Mouse (Mus musculus): ENCODE measurements at regions not wholly inside any gene's neighbourhood (a gene's known extent, or its start where the extent isn't known, plus 50 kb on each side); places are given as distances from the start of the nearest gene placed in this dataset.
"Not testable (repeated sequence)": the region's sequence is repeated elsewhere in the genome, so short reads cannot be mapped to it uniquely, and the experiment has no call there.

GRCm38 (mm10) chr15:8831720-8832620 lies 121.4 kb upstream of the Slc1a3 start:
- no peak for DNase-seq

GRCm38 (mm10) chr15:8824861-8825260 lies 114.3 kb upstream of the Slc1a3 start:
- no peak for DNase-seq

GRCm38 (mm10) chr15:8822795-8823194 lies 112.2 kb upstream of the Slc1a3 start:
- DNase-seq, result not testable (repeated sequence)

GRCm38 (mm10) chr15:8817542-8817941 lies 107.0 kb upstream of the Slc1a3 start:
- DNase-seq, result no peak

GRCm38 (mm10) chr15:8816501-8817368 lies 106.2 kb upstream of the Slc1a3 start:
- no peak for DNase-seq

GRCm38 (mm10) chr15:8815958-8816357 lies 105.4 kb upstream of the Slc1a3 start:
- DNase-seq, result no peak

GRCm38 (mm10) chr15:8815277-8815676 lies 104.7 kb upstream of the Slc1a3 start:
- no peak for DNase-seq

GRCm38 (mm10) chr15:8806354-8806753 lies 95.8 kb upstream of the Slc1a3 start:
- peak; percentile 3 for DNase-seq

GRCm38 (mm10) chr15:8805565-8805964 lies 95.0 kb upstream of the Slc1a3 start:
- DNase-seq, result not testable (repeated sequence)

GRCm38 (mm10) chr15:8802058-8802457 lies 91.5 kb upstream of the Slc1a3 start:
- DNase-seq, result no peak

GRCm38 (mm10) chr15:8797015-8797414 lies 86.5 kb upstream of the Slc1a3 start:
- no peak for DNase-seq

GRCm38 (mm10) chr15:8792106-8792505 lies 81.5 kb upstream of the Slc1a3 start:
- DNase-seq, result no peak

- peak; percentile 20 for DNase-seq
These were observed 79.4 kb upstream of the Slc1a3 start for GRCm38 (mm10) chr15:8789924-8790323.

GRCm38 (mm10) chr15:8789000-8789399 lies 78.4 kb upstream of the Slc1a3 start:
- DNase-seq, result no peak

- no peak for DNase-seq
These were observed 75.0 kb upstream of the Slc1a3 start for GRCm38 (mm10) chr15:8785537-8785936.

GRCm38 (mm10) chr15:8783567-8783966 lies 73.0 kb upstream of the Slc1a3 start:
- no peak for DNase-seq

GRCm38 (mm10) chr15:8783036-8783435 lies 72.5 kb upstream of the Slc1a3 start:
- DNase-seq, result no peak

GRCm38 (mm10) chr15:8782131-8782507 lies 71.6 kb upstream of the Slc1a3 start:
- no peak for DNase-seq

GRCm38 (mm10) chr15:8781159-8782130 lies 70.9 kb upstream of the Slc1a3 start:
- no peak for DNase-seq

GRCm38 (mm10) chr15:8780371-8780866 lies 69.9 kb upstream of the Slc1a3 start:
- no peak for DNase-seq

- DNase-seq, result no peak
These were observed 57.3 kb upstream of the Slc1a3 start for GRCm38 (mm10) chr15:8767624-8768571.
